Mouse (Mus musculus) 416B (cell line): Measurements from ENCODE around the gene Ltbp1.

Source experiments
- DNase-seq: peaks from one replicate; pipeline ENCODE4 v3.0.0; 2011; ENCODE audit warnings: low read depth

Ltbp1 gene

DNA sequence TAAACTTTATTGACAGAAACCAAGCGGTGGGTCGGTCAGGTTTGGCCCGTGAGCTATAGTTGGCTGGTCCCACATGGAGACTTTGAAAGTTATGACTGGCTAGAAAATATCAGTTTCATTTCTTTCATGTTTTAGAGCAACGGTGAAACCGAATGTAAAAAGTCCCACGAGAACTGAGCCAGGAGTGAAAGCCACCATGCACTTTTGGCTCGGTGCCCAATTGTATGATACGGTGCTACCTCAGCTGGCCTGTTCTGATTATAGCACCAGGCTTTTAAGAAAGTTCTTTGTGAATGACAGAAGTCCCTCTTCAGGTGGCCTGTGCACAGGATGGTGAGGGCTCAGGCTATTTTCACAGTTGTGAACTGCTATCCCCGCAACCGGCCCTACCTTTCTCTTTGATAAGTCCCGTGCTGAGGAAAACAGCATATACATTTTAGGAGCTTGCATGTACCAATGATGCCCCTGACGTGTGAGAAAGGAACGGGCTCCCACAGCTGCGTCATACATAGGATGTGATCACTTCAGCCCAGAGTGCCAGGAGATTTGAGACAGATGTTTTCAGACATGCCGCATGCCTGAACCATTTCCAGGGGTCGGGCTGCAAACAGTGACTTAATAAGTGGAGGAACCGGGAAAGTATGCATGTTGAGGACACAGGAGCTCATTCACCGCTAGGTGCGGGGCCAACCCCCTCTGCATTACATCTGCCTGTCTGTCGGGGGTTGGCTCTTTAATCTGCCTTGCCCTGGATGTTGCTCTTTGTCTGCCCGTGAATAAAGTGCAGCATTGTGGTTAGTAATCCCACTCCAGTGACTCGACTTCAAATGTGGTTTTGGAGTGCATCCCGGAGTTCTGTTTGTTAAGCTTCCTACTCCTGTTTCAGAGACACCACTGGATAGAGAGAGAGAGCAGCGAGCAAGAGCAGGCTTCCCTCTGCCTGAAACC is 172.8 kb downstream of the Ltbp1 start:
- DNase-seq, result no peak

DNA sequence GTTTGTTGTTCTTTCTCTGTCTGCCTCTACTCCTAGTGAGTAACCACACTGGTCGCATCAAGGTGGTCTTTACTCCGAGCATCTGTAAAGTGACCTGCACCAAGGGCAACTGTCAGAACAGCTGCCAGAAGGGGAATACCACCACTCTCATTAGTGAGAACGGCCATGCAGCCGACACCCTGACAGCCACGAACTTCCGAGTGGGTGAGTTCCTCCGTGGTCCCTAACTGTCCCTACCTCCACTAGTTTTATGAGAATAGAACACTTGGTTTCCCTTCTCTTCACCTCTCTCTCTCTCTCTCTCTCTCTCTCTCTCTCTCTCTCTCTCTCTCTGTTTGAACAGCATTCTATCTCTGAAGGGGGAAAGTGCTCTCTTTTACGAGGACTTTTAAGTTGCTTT is 173.6 kb downstream of the Ltbp1 start:
- no peak for DNase-seq

GRCm38 (mm10) chr17:75180301-75180700 is 174.9 kb downstream of the Ltbp1 start:
- DNase-seq, result no peak

- no peak for DNase-seq
Measured at GRCm38 (mm10) chr17:75180956-75181588, 175.7 kb downstream of the Ltbp1 start.

- no peak for DNase-seq
Measured at GRCm38 (mm10) chr17:75182319-75183001, 177.1 kb downstream of the Ltbp1 start.

- DNase-seq, result no peak
Measured at GRCm38 (mm10) chr17:75186732-75187509, 181.6 kb downstream of the Ltbp1 start.

DNA sequence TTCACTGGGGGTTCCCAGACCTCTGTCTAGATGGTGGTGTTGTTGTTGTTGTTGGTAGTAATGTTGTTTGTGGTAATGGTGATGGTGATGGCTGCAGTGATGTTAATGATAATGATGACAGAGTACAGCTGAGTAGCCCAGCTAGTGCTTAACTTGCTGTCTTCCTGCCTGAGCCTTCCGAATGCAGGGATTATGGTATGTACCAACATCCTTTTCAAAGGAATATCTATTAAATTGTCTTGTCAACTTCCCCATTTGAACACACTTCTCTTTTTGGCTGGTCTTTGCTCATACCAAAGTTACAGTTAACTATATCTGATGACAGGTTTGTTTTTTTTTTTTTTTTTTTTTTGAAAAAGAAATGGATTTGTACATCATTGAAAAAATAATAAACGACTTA is 191.6 kb downstream of the Ltbp1 start:
- no peak for DNase-seq

DNA sequence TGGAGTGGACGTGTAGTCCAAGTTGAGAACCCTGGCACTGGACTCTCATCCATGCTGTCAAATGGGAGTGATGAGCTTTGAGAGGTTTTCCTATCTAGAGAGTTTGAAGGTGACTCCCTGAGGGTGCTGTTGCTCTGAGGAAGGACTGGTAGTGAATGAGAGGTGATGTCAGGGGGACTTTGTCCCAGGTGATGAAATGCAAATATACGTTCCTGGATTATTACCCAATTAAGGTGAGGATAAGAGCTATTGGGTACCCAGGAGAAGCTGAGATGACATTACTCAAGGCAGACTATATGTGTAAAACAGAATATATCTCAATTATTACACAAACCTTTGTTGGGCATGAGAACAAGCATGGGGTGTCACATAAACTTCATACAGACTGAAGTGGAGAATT is 193.4 kb downstream of the Ltbp1 start:
- DNase-seq, result no peak

DNA sequence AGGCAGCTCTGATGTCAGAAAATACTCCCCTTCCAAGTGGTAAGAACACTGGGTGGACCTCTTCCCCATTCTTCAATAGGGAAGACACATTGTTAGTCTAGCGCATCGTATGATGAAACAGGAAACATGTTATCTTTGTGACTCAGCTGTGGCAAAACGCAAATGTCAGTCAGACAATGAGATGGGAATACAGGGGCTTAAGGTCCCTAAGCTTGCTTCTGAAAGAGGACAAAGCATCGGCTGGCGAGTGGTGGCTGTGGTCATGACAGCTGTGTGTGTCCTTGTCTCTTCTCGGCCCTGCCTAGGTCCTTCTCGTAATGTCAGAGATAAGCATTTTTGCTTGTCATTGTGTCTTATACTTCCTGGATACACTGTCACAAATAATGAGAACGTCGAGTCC is 194.3 kb downstream of the Ltbp1 start:
- peak; percentile 85 for DNase-seq

DNA sequence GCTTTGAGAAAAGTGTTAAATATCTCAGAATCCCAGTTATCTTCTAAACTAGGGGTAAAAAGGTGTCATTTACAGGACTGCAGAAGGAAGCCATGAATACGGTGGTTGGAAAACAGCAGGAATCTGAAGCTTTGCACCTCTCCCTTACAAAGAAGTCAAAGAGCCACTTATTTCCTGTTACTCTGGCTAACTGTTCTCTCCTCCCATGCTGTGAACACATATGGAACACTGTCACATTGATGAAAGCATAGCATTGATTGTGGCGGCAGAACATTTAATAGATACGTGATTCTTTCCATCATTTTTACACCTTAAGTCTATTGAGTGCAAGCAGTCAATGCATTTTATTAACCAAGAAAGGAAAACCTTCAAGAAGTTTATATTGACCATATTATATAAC is 196.9 kb downstream of the Ltbp1 start:
- no peak for DNase-seq

- DNase-seq, result no peak
Measured at GRCm38 (mm10) chr17:75204065-75204464, 198.7 kb downstream of the Ltbp1 start.

DNA sequence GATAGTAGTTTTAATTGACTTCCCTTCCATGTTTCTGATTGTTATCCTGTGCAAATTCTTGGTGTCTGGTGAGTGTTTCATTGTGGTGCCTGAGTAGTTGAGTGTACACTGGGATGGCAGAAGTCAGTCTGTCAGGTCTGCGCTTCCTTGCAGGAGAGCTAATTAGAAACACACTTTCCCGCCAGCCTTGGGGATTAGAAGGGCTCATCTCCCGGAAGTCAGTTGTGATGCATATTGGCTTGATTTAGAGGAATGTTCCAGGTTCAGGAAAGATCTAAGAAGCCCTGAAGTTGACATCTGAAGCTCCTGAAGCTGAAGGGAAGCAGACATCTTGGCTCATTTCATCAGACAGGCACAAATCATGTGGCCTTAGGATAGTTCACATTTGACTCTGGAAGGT is 200.9 kb downstream of the Ltbp1 start:
- no peak for DNase-seq

- no peak for DNase-seq
Measured at GRCm38 (mm10) chr17:75208164-75208698, 202.9 kb downstream of the Ltbp1 start.

DNA sequence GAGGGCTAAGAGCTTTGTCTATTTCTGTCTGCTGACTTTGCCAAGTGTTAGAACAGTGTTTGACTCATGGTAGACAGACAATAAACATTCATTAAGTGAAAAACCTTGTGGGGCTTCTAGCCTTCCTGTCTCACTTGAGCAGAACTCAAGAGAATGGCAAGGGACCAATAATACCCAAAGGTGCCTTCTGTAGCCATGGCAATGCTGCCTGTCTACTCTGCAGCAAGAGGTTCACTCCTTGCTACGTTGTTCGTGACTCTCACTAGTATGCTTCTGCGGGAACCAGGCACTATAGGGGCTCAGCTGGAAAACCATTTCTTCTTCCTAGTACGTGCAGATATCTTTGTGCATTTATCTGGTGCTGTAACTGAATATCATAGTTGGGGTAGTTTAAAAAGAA is 205.2 kb downstream of the Ltbp1 start:
- DNase-seq, result no peak

- DNase-seq, result no peak
Measured at GRCm38 (mm10) chr17:75216362-75216761, 211.0 kb downstream of the Ltbp1 start.

GRCm38 (mm10) chr17:75218700-75219099 is 213.3 kb downstream of the Ltbp1 start:
- DNase-seq, result no peak

DNA sequence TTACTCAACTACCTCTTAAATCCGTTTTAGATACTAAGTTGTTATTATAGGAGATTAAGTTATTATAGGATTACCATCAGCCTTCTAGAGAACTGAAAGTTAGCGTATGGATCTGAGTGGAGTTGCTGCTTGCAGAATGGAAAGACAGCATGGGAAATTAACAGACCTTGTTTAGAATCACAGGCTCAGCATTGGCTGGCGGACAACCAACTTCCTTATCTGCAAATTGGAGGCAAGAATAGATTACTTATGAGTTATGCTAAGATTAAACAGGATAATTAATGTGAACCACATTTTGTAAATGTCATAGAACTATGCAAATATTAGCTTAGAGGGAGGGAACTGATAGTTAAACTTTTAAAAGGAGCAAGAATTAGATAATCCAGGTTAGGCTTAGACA is 223.0 kb downstream of the Ltbp1 start:
- DNase-seq, result no peak

DNA sequence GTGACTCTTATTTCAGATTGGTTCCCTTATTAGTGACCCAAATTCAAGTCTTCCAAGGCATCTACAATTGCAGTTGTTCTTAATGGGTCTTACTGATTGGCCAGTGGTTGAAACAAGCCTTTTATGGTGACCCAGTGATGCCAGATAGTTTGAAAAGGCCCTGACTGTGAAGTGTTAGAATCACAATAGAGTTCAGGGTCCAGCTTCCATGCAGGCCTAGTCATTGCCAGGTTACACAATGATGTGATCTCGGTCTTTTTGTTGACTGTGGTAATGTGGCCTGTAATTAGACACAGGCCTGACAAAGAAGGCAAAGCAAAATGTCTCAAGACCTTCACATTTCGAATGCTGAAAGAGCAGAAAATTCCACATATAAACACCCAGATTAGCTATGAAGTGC is 227.8 kb downstream of the Ltbp1 start:
- DNase-seq, result no peak

GRCm38 (mm10) chr17:75233923-75234322 is 228.6 kb downstream of the Ltbp1 start:
- no peak for DNase-seq

DNA sequence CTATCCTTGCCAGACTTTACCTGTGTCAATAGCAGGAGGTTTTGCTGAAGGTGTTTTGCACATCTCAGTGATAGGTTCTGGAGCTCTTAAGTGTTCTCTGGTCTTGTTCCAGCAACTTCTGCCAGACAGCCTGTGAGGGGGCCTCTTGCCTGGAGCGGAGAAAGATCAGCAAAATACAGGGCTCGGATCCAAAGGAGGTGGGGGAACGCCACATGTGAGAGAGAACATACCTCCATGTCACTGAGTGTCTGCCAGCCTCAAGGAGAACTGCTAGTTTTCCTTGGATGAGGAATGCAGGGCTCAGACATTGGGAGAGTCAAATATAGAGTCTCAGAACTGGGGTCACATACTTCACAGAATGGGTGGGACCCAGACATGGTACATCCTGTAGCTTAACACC is 230.4 kb downstream of the Ltbp1 start:
- no peak for DNase-seq

DNA sequence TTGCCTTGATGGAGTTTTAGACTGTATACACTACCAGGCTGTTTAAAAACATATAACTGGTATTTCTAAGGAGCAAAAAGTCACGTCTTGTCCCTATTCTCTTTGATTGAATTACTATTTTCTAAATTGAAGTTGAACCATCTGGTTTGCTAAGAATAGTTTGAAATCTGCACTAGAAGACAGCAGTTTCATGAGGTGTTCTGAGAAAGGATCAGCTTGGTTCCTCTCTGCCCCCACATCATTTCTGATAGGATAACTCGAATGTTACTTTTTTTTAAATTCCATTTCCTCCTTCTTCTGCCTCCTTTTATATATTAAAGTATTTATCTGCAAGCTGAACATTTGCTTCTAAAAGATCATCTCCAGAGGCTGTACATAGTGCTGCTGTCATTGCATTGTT is 231.2 kb downstream of the Ltbp1 start:
- no peak for DNase-seq

- peak; percentile 6 for DNase-seq
Measured at GRCm38 (mm10) chr17:75237456-75237855, 232.1 kb downstream of the Ltbp1 start.
